In genomic region chr5:111473425-111473824, GRCm38 (mm10) we compare ENCODE assay signal across 13 mouse cellular contexts. TPM values are rescaled to one million over a fixed set of nuclear protein-coding genes. Genes with fewer than 3 reads are reported as not detected.
A peak's percentile ranks its signal among the peaks of the same experiment; 100 is the strongest.
DNase-seq lines count a peak whose midpoint lies in the region; ATAC-seq lines count a peak whose summit lies in the region.
"Had no signal": no experiment of that assay in that cellular context is flagged by ENCODE, and none has a peak within 500 bp of the region (broad histone marks: within the 10 kb centered on the region; RNA-seq: fewer than 3 reads in every experiment).

No protein-coding gene starts in this region.

- H3K27ac ChIP-seq in hindbrain, embryonic 14.5 days = no peak overlapping the region
- H3K27ac ChIP-seq: liver, embryonic 14.5 days had no signal

- H3K36me3 ChIP-seq in hindbrain, embryonic 14.5 days (replicated peaks; ENCODE audit: control insufficient read depth, insufficient read depth) = no peaks in the 10 kb centered on the region

- 82% methylated on average over 11 of the region's 11 CpGs for WGBS in hindbrain, embryonic 14.5 days

- no peak overlapping the region for H3K4me3 ChIP-seq in hindbrain, embryonic 14.5 days (replicated peaks; ENCODE audit: low read length)

- no peaks in the 10 kb centered on the region for H3K9me3 ChIP-seq in hindbrain, embryonic 14.5 days (ENCODE audit: control insufficient read depth, low read length)

- H3K27me3 ChIP-seq in hindbrain, embryonic 14.5 days (ENCODE audit: control insufficient read depth, insufficient read depth, low read length) = no peaks in the 10 kb centered on the region

- 0 out of 2 replicates have a peak, but pooled peaks cover 3% of the 10 kb centered on the region for H3K4me1 ChIP-seq in hindbrain, embryonic 14.5 days (replicated peaks; ENCODE audit: control insufficient read depth, insufficient read depth, low read length)

- no peak overlapping the region for H3K9ac ChIP-seq in hindbrain, embryonic 14.5 days
- H3K9ac ChIP-seq: liver, embryonic 14.5 days had no signal

- DNase-seq in gastrocnemius, adult 8-10 months (ENCODE audit: low spot score in 2 of 2) = peak; percentile 47 to 50
- DNase-seq in gastrocnemius, postnatal 10 days = no peak
- DNase-seq in heart, adult 9 months (ENCODE audit: low spot score in 2 of 2) = peak; percentile 44 to 63
- DNase-seq in layer of hippocampus, adult 8-10 months (ENCODE audit: low spot score in 2 of 2) = peak; percentile 41 to 73
- DNase-seq in right cerebral cortex, postnatal 14 days = peak; percentile 66
- no peak for DNase-seq in thymus, postnatal 4 days
- no peak for DNase-seq in hindbrain, embryonic 14.5 days (ENCODE audit: low spot score)
- no peak for DNase-seq in cerebellum, postnatal 25 days
- DNase-seq: adrenal gland, postnatal 25 days; cerebellum, adult 9-11 months; kidney, adult 18-20 months had no signal

- ATAC-seq in hindbrain, embryonic 14.5 days (ENCODE audit: low FRiP score) = no peak
- ATAC-seq: Patski had no signal

- H3K4me2 ChIP-seq in hindbrain, embryonic 14.5 days (replicated peaks) = no peak overlapping the region

RNA-seq across cellular contexts. Expression of gene Mn1, which starts 56.3 kb away (rescaled TPM):
- total RNA-seq in gastrocnemius, adult 8-10 months (2022) = 10 to 100 TPM; 28.0 to 63.4 (median 39.8) TPM
- 10 to 100 TPM; 19.6 to 30.4 TPM for total RNA-seq in gastrocnemius, postnatal 10 days (2021)
- total RNA-seq in layer of hippocampus, adult 8-10 months (2022) = 10 to 100 TPM; 30.0 to 35.0 (median 32.2) TPM
- 27.8 and 28.6 TPM in 2 replicates for polyA plus RNA-seq in hindbrain, embryonic 14.5 days (2014; fragmentation: Nextera tagmentation; extraction: Ambion mirVana)

Comparison
In these comparisons a context has a peak if more than half of its experiments do, and no peak if none do; other contexts are left out.
1. DNase-seq: peak in gastrocnemius, adult 8-10 months (2 of 2), heart, adult 9 months (2 of 2), layer of hippocampus, adult 8-10 months (2 of 2) and right cerebral cortex, postnatal 14 days (single experiment); none in gastrocnemius, postnatal 10 days (single experiment), thymus, postnatal 4 days (single experiment), hindbrain, embryonic 14.5 days (single experiment) and cerebellum, postnatal 25 days (0 of 2).